Mouse (Mus musculus): ENCODE measurements around the gene Ddx46. TPM values are rescaled to one million over a fixed set of nuclear protein-coding genes. Genes with fewer than 3 reads are reported as not detected.

The Ddx46 gene
- polyA plus RNA-seq, 1 experiment from 2014 or later: 27.2 TPM

DNA sequence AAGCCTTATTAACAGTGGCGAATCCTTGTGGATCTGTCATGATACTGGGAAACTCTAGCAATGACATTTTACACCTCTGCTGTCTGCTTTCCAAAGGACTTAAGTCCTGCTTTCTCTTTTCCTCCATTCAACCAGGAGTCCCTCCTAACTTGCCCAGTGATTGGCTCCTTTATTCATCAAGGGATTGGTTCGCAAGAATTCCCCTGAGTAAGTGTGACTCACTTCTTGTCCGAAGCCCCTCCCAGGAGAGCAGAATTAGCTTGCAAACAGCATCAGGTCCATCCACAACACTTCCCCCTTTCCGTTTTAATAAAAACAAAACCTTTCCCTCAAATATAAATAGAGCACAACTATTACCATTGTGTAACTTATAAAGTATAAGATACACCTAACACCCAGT is 69.5 kb downstream of the Ddx46 start:
- Histone ChIP-seq H3K4me2 (ENCODE audit: low read depth, low read length) (no peak overlapping the region), H3K9ac (ENCODE audit: low read depth, low read length) (no peak overlapping the region), H3K27me3 (replicated peaks; ENCODE audit: control insufficient read depth, insufficient read depth, low read length) (no peaks in the 10 kb centered on the region), H3K4me1 (ENCODE audit: control insufficient read depth, insufficient read depth, low read length) (no peaks in the 10 kb centered on the region), H3K36me3 (ENCODE audit: control insufficient read depth, insufficient read depth, low read length) (peaks cover 2% of the 10 kb centered on the region; the same call in 1 of the 2 replicates), H3K9me3 (ENCODE audit: control insufficient read depth, low read length) (peaks cover 4% of the 10 kb centered on the region; the same call in 1 of the 2 replicates), H3K27ac (ENCODE audit: low read length) (no peak overlapping the region), H3K4me3 (ENCODE audit: low read length) (no peak overlapping the region)
- ATAC-seq: no peak
- 84% methylated on average over 4 of the region's 4 CpGs for WGBS

DNA sequence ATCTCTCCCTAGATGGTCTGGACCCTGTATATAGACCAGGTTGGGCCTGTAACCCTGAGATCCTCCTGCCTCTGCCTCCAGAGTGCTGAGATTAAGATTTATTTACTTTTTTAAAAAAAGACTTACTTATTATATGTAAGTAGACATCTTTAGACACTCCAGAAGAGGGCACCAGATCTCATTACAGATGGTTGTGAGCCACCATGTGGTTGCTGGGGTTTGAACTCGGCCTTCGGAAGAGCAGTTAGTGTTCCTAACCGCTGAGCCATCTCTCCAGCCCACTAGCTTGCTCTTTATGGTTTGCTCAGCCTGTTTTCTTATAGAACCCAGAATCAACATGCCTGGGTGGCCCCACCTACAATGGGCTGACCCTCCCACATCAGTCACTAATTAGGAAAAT is 78.0 kb downstream of the Ddx46 start:
- Histone ChIP-seq H3K36me3 (ENCODE audit: control insufficient read depth, insufficient read depth, low read length) (no peaks in the 10 kb centered on the region), H3K4me1 (ENCODE audit: control insufficient read depth, insufficient read depth, low read length) (no peaks in the 10 kb centered on the region), H3K9ac (ENCODE audit: low read depth, low read length) (no peak overlapping the region), H3K4me3 (ENCODE audit: low read length) (no peak overlapping the region), H3K27ac (ENCODE audit: low read length) (no peak overlapping the region), H3K4me2 (ENCODE audit: low read depth, low read length) (no peak overlapping the region), H3K9me3 (ENCODE audit: control insufficient read depth, low read length) (no peaks in the 10 kb centered on the region), H3K27me3 (replicated peaks; ENCODE audit: control insufficient read depth, insufficient read depth, low read length) (no peaks in the 10 kb centered on the region)
- 94% methylated on average over 3 of the region's 3 CpGs for WGBS
- ATAC-seq: no peak

DNA sequence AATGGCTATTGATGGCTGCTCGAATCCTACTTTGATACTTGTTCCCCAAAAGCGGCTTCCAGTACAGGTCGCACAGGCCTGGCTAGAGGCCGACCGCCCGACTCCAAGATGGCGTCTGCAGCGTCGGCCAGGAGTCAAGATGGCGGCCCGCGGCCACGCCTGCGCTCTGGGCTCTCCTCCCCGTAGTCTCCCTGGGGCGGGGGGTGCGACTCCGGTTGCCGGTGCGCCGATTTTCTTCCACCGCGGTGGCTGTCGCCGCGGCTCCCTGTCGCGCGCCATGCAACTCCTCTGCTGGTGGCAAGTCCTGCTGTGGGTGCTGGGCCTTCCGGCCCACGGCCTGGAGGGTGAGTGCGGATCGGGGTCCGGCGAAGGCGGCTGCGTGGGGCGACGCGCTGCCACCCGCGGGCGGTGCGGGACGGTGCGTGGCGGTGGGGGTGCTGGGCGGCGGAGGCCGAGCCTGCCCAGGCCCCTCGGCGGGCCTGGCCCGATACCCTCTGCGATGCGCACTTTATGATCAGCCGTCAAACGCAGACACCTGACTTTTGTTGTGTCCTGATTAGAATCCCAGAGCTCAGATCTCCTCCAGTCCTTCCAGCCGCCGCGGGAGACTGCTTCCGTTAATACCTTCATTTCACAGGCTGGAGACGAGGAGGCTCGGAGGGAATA is 79.8 kb downstream of the Ddx46 start, which contains the start of gene Txndc15:
Gene Txndc15 (plus strand): TSS at position 150 of the 666 bp plus-strand sequence.
- under 1% methylated on average over 63 of the region's 63 CpGs for WGBS
- Histone ChIP-seq H3K36me3 (ENCODE audit: control insufficient read depth, insufficient read depth, low read length) (no peaks in the 10 kb centered on the region), H3K4me1 (ENCODE audit: control insufficient read depth, insufficient read depth, low read length) (no peaks in the 10 kb centered on the region), H3K27ac (ENCODE audit: low read length) (peak within 1 kb of the TSS; percentile 77), H3K4me2 (ENCODE audit: low read depth, low read length) (peak within 1 kb of the TSS; percentile 74), H3K9ac (ENCODE audit: low read depth, low read length) (peak within 1 kb of the TSS; percentile 92), H3K4me3 (ENCODE audit: low read length) (peak within 1 kb of the TSS; percentile 76), H3K9me3 (ENCODE audit: control insufficient read depth, low read length) (no peaks in the 10 kb centered on the region), H3K27me3 (replicated peaks; ENCODE audit: control insufficient read depth, insufficient read depth, low read length) (no peaks in the 10 kb centered on the region)
- peak; percentile 96 for ATAC-seq

DNA sequence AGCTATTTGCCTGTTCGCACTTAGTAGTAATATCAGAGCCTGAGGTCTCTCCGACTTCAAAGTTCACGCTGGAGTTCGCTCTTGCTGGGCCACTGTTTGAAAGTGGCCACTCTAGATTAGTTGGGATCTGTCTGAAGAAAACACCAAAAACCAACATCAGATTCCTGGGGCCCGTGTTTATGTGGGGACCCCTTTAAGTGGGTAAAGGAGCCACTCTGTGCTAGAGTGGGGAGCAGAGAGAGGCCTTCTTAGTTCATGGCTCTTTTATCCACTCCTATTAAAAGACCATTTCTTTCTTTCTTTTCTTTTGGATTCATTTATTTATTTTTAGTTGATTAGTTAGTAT is 80.3 kb downstream of the Ddx46 start:
- H3K36me3 ChIP-seq (ENCODE audit: control insufficient read depth, insufficient read depth, low read length): 0 out of 2 replicates have a peak, but pooled peaks cover 4% of the 10 kb centered on the region
- no peaks in the 10 kb centered on the region for H3K4me1 ChIP-seq (ENCODE audit: control insufficient read depth, insufficient read depth, low read length)
- peak overlapping the region; percentile 74 for H3K4me2 ChIP-seq (ENCODE audit: low read depth, low read length)
- peak overlapping the region; percentile 77 for H3K27ac ChIP-seq (ENCODE audit: low read length)
- H3K27me3 ChIP-seq (replicated peaks; ENCODE audit: control insufficient read depth, insufficient read depth, low read length): no peaks in the 10 kb centered on the region
- H3K4me3 ChIP-seq (ENCODE audit: low read length): peak overlapping the region; percentile 76
- H3K9me3 ChIP-seq (ENCODE audit: control insufficient read depth, low read length): no peaks in the 10 kb centered on the region
- H3K9ac ChIP-seq (ENCODE audit: low read depth, low read length): peak overlapping the region; percentile 92
- WGBS: 8% methylated on average over 5 of the region's 5 CpGs
- no peak; the same call in 1 of the 2 replicates for ATAC-seq

DNA sequence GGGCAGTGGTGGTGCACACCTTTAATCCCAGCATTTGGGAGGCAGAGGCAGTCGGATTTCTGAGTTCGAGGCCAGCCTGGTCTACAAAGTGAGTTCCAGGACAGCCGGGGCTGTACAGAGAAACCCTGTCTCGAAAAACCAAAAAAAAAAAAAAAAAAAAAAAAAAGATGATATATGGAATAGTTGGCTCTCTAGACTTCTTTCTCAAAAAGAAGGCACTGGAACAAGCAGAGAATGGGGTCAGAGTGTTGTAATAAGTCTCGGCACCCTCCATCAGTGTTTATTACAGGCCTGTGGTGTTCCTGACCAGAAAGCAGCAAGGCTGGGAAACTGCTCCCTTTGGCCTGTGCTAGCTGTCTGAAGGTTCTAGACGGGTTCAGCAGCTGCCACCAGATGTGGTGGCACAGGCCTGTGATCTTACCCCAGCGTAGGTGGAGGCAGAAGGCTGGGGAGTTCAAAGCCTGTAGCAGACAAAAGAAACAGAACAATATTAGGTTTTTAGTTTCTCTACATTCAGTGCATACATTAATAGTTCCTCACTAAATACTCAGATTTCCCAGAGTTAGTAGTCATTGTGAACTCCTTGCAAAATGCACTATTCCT is 81.2 kb downstream of the Ddx46 start:
- Histone ChIP-seq H3K9me3 (ENCODE audit: control insufficient read depth, low read length) (no peaks in the 10 kb centered on the region), H3K9ac (ENCODE audit: low read depth, low read length) (no peak overlapping the region), H3K36me3 (ENCODE audit: control insufficient read depth, insufficient read depth, low read length) (0 out of 2 replicates have a peak, but pooled peaks cover 4% of the 10 kb centered on the region), H3K27ac (ENCODE audit: low read length) (no peak overlapping the region), H3K4me1 (ENCODE audit: control insufficient read depth, insufficient read depth, low read length) (no peaks in the 10 kb centered on the region), H3K4me2 (ENCODE audit: low read depth, low read length) (no peak overlapping the region), H3K27me3 (replicated peaks; ENCODE audit: control insufficient read depth, insufficient read depth, low read length) (no peaks in the 10 kb centered on the region), H3K4me3 (ENCODE audit: low read length) (no peak overlapping the region)
- ATAC-seq: no peak
- 81% methylated on average over 7 of the region's 7 CpGs for WGBS

DNA sequence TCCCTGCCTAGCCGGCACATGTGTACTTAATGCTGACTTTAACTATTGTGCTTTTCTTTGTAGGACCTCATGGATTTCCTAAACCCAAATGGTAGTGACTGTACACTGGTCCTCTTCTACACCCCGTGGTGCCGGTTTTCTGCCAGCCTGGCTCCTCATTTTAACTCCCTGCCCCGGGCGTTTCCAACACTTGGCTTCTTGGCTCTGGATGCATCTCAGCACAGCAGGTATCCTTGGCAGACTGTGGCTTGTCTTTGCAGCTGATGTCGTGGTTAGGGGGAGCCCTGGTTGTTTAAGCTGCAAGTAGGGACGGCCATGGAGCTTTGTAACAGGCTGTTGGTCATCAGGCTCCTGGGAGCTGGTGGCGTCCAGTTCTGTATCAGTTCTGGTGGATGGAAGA is 86.7 kb downstream of the Ddx46 start:
- no peak for ATAC-seq
- H3K9me3 ChIP-seq (ENCODE audit: control insufficient read depth, low read length): no peaks in the 10 kb centered on the region
- H3K27ac ChIP-seq (ENCODE audit: low read length): no peak overlapping the region
- no peak overlapping the region for H3K9ac ChIP-seq (ENCODE audit: low read depth, low read length)
- no peaks in the 10 kb centered on the region for H3K27me3 ChIP-seq (replicated peaks; ENCODE audit: control insufficient read depth, insufficient read depth, low read length)
- no peak overlapping the region for H3K4me3 ChIP-seq (ENCODE audit: low read length)
- no peak overlapping the region for H3K4me2 ChIP-seq (ENCODE audit: low read depth, low read length)
- 79% methylated on average over 8 of the region's 8 CpGs for WGBS
- H3K36me3 ChIP-seq (ENCODE audit: control insufficient read depth, insufficient read depth, low read length): 0 out of 2 replicates have a peak, but pooled peaks cover 4% of the 10 kb centered on the region
- H3K4me1 ChIP-seq (ENCODE audit: control insufficient read depth, insufficient read depth, low read length): no peaks in the 10 kb centered on the region

DNA sequence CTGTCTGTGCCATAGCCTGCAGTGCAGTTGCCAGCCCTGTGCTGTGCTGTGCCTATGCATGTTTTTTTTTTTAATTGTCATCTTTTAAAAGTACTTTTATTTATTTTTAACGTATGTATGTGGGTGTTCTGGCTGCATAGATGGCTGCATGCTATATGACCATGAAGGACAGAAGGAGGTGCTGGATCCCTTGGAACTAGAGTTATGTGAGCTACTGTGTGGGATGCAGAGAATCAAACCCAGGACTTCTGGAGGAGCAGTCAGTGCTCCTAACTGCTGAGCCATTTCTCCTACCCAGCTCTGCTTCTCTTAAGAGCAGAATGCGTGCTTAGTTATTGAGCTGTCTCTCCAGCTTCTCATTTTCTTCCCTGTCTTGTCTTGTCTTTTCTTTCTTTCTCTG is 87.2 kb downstream of the Ddx46 start:
- no peak overlapping the region for H3K9ac ChIP-seq (ENCODE audit: low read depth, low read length)
- no peak overlapping the region for H3K4me2 ChIP-seq (ENCODE audit: low read depth, low read length)
- no peak overlapping the region for H3K27ac ChIP-seq (ENCODE audit: low read length)
- H3K9me3 ChIP-seq (ENCODE audit: control insufficient read depth, low read length): no peaks in the 10 kb centered on the region
- H3K4me3 ChIP-seq (ENCODE audit: low read length): no peak overlapping the region
- WGBS: 92% methylated on average over 2 of the region's 2 CpGs
- H3K27me3 ChIP-seq (replicated peaks; ENCODE audit: control insufficient read depth, insufficient read depth, low read length): no peaks in the 10 kb centered on the region
- ATAC-seq: no peak
- H3K4me1 ChIP-seq (ENCODE audit: control insufficient read depth, insufficient read depth, low read length): no peaks in the 10 kb centered on the region
- 0 out of 2 replicates have a peak, but pooled peaks cover 4% of the 10 kb centered on the region for H3K36me3 ChIP-seq (ENCODE audit: control insufficient read depth, insufficient read depth, low read length)

DNA sequence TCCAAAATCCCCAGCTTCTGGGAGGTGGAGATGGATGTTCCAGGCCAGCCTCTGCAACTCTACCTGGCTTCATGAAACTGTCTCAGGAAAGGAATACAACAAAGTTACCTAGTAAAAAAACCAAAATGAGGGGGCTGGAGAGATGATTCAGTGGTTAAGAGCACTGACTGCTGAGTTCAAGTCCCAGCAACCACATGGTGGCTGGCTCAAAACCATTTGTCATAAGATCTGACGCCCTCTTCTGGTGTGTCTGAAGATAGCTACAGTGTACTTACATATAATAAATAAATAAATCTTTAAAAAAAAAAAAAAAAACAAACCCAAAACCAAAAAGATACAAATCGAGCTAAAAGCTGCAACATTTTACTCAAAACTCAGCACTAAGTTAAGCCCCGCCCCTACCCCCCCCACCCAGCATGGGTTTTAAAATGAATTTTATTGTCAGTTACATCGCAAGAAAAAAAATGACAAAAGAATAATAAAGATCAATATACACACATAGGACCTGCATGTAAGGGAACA is 91.8 kb downstream of the Ddx46 start:
- Histone ChIP-seq H3K9ac (ENCODE audit: low read depth, low read length) (peak overlapping the region; percentile 84), H3K4me2 (ENCODE audit: low read depth, low read length) (peak overlapping the region; percentile 69), H3K27me3 (replicated peaks; ENCODE audit: control insufficient read depth, insufficient read depth, low read length) (no peaks in the 10 kb centered on the region), H3K27ac (ENCODE audit: low read length) (peak overlapping the region; percentile 99), H3K4me1 (ENCODE audit: control insufficient read depth, insufficient read depth, low read length) (no peaks in the 10 kb centered on the region), H3K36me3 (ENCODE audit: control insufficient read depth, insufficient read depth, low read length) (no peaks in the 10 kb centered on the region), H3K4me3 (ENCODE audit: low read length) (peak overlapping the region; percentile 68), H3K9me3 (ENCODE audit: control insufficient read depth, low read length) (no peaks in the 10 kb centered on the region)
- no peak for ATAC-seq
- WGBS: 4% methylated on average over 4 of the region's 4 CpGs

DNA sequence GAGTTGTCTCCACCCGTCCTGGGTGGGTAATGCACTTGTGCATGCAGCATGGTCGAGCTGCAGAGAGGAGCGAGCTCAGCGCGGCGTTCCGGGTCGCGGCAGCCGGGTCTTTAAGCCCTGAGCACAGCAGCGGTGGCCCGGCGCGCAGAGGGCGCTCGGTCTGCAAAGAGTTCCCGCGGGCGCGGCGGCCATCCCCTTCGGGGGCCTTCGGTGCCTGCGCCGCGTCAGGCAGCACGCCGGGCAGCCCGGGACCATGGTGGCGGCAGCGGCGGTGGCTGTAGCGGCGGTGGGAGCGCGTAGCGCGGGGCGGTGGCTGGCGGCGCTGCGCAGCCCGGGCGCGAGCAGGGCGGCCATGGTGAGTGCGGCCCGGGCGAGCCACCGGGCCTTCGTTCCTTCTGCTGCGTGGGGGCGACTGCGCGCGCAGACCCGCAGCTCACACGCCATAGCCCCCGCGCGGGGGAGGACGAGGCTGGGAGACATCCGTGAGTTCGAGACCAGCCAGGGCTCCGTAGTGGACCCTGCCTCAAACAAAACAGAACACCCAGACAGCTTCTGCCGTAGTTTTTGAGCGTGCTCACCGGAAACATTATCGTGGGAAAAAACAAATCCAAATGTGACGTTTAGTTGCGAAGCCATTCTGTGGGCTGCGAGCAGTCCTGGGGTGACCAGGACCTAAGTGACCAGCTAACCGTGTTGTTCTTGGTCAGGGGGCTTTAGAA is 92.5 kb downstream of the Ddx46 start, which contains the start of gene Pcbd2:
Gene Pcbd2 (plus strand): TSS at position 249 of the 719 bp plus-strand sequence.
- Histone ChIP-seq H3K36me3 (ENCODE audit: control insufficient read depth, insufficient read depth, low read length) (no peaks in the 10 kb centered on the region), H3K4me2 (ENCODE audit: low read depth, low read length) (peak within 1 kb of the TSS; percentile 69), H3K27me3 (replicated peaks; ENCODE audit: control insufficient read depth, insufficient read depth, low read length) (no peaks in the 10 kb centered on the region), H3K27ac (ENCODE audit: low read length) (peak within 1 kb of the TSS; percentile 99), H3K4me1 (ENCODE audit: control insufficient read depth, insufficient read depth, low read length) (no peaks in the 10 kb centered on the region), H3K9ac (ENCODE audit: low read depth, low read length) (peak within 1 kb of the TSS; percentile 84), H3K4me3 (ENCODE audit: low read length) (peak within 1 kb of the TSS; percentile 68), H3K9me3 (ENCODE audit: control insufficient read depth, low read length) (no peaks in the 10 kb centered on the region)
- peak; percentile 93 for ATAC-seq
- under 1% methylated on average over 73 of the region's 73 CpGs for WGBS
